Mouse (Mus musculus) lung, embryonic 14.5 days (tissue): ENCODE results near the gene Nexn. TPM values are rescaled to one million over a fixed set of nuclear protein-coding genes. Genes with fewer than 3 reads are reported as not detected.

Experiments used
- ATAC-seq: fragments of 200-750 bp; cut with Nextera tagmentation; 2 replicates; pipeline ENCODE4 v1.8.0; 2017; ENCODE audit warnings: mild to moderate bottlenecking, moderate TSS enrichment, moderate library complexity; ENCODE audit not compliant: insufficient read depth
- DNase-seq: peaks from one replicate; pipeline ENCODE4 v3.0.0-alpha.2; 2015
- H3K27ac ChIP-seq: fragments of 300-500 bp; sonication (generic); 2 replicates; pipeline ENCODE4 v1.5.1; 2014; ENCODE audit warnings: low read depth, mild to moderate bottlenecking, moderate library complexity
- H3K27me3 ChIP-seq: fragments of 300-500 bp; sonication (generic); 2 replicates; pipeline ENCODE4 v1.6.1; 2014; ENCODE audit warnings: low read length, control low read depth; ENCODE audit not compliant: insufficient read depth
- H3K36me3 ChIP-seq: fragments of 300-500 bp; sonication (generic); 2 replicates; pipeline ENCODE4 v1.6.1; 2014; ENCODE audit warnings: control low read depth; ENCODE audit not compliant: insufficient read depth
- H3K4me1 ChIP-seq: fragments of 300-500 bp; sonication (generic); 2 replicates; pipeline ENCODE4 v1.6.1; 2014; ENCODE audit warnings: antibody characterized with exemption, control low read depth; ENCODE audit not compliant: insufficient read depth
- H3K4me2 ChIP-seq: fragments of 300-500 bp; sonication (generic); 2 replicates; pipeline ENCODE4 v1.6.1; 2014; ENCODE audit warnings: mild to moderate bottlenecking
- H3K4me3 ChIP-seq: fragments of 300-500 bp; sonication (generic); 2 replicates; pipeline ENCODE4 v1.5.1; 2014; ENCODE audit warnings: low read depth, low read length
- H3K9ac ChIP-seq: fragments of 300-500 bp; sonication (generic); 2 replicates; pipeline ENCODE4 v1.6.1; 2014
- H3K9me3 ChIP-seq: fragments of 300-500 bp; sonication (generic); 2 replicates; pipeline ENCODE4 v1.6.1; 2016; ENCODE audit warnings: low read depth, low read length, control low read depth
- CTCF ChIP-seq: IDR thresholded peaks from 2 replicates; pipeline ENCODE4 v1.5.1; 2016; ENCODE audit warnings: antibody characterized with exemption, low read depth
- WGBS: fragments of 180-500 bp; shearing (Covaris S2); extraction: QIAGEN DNeasy Blood & Tissue Kit; methylation state at CpG from one replicate; pipeline ENCODE4 v1.1.7; 2014; 5-methylcytosine and 5-hydroxymethylcytosine counted together
- polyA plus RNA-seq: library from polyadenylated mRNA; unstranded; fragments of >200 nt; fragmentation: Nextera tagmentation; extraction: Ambion mirVana; gene quantifications from 2 replicates; pipeline ENCODE4 v1.2.1, GENCODE M21; 2014

Gene Nexn
- polyA plus RNA-seq, 1 experiment from 2014 or later, result 72.6 TPM

DNA sequence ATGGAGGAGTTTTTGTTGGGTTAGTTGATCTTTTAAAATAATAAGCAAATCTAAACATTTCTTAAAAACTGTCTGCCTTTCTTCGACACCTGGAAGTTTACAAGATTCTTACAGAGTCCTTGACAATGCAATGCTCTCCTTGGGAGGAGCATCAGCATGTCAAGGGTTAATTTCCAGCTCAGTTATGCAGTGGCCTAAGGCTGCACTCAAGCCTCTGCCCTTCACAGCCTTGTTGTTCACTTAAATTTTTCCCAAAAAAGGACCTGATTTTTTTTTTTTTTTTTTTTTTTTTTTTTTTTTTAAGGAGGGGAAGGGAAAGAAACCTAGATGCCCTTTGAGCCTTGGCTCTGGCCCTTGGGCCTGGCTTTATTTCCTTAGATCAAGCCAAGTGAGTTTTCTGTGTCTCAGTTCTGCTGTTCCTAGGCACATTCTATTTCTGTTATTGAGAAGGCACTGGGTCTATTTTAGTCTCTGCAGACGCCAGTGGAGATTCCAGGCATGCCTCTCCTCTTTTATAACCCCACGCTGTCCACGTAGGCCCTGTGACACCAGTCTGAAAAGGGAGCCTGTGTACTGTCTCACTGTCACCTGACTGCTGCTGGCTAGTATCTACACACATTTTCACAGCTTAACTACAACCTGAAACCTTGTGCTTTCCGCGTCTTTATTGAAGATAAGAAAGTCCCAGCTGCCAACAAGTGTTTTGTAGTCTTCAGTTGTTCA, 38.1 kb upstream of the Nexn start:
- H3K4me3 ChIP-seq, result no peak overlapping the region
- no peaks in the 10 kb centered on the region for H3K27me3 ChIP-seq
- no peaks in the 10 kb centered on the region for H3K36me3 ChIP-seq
- no peak for TF ChIP-seq CTCF
- no peak overlapping the region for H3K9ac ChIP-seq
- ATAC-seq, result no peak
- H3K27ac ChIP-seq, result peak overlapping the region; percentile 87
- 26% methylated on average over 6 of the region's 6 CpGs for WGBS
- H3K9me3 ChIP-seq, result no peaks in the 10 kb centered on the region
- peaks cover 20% of the 10 kb centered on the region for H3K4me1 ChIP-seq
- peak; percentile 61 for DNase-seq
- no peak overlapping the region for H3K4me2 ChIP-seq

DNA sequence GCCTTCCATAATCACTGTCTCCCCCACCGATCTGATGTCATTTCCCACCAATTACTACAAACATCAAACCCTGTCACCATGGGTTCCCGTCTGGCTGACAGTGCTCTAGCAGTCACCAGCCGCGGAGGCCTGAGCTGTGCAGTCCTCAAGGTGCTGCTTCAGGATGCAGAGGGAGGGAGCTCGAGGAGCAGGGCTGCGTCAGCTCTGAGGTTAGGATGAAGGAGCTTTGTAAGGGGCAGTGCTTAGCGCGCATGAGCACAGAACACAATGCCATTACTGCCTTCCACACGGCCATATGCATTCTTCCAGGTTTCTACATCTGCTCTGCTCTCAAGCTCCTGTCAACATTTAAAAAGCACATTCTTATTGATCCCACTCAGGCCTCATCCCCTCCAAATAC, 36.8 kb upstream of the Nexn start:
- TF ChIP-seq CTCF, result no peak
- H3K9me3 ChIP-seq, result no peaks in the 10 kb centered on the region
- H3K4me2 ChIP-seq, result no peak overlapping the region
- no peak overlapping the region for H3K4me3 ChIP-seq
- 0 out of 2 replicates have a peak, but pooled peaks cover 12% of the 10 kb centered on the region for H3K4me1 ChIP-seq
- peak overlapping the region; percentile 87 for H3K27ac ChIP-seq
- no peaks in the 10 kb centered on the region for H3K27me3 ChIP-seq
- 0 out of 2 replicates have a peak, but pooled peaks cover 3% of the 10 kb centered on the region for H3K36me3 ChIP-seq
- WGBS, result 60% methylated on average over 9 of the region's 9 CpGs
- no peak overlapping the region for H3K9ac ChIP-seq
- no peak for ATAC-seq
- no peak for DNase-seq

GRCm38 (mm10) chr3:152300376-152301337, 34.5 kb upstream of the Nexn start:
- peak; percentile 88 for ATAC-seq
- DNase-seq, result peak; percentile 92
- Histone ChIP-seq H3K9me3 (no peaks in the 10 kb centered on the region), H3K4me2 (no peak overlapping the region; the same call in 1 of the 2 replicates), H3K27me3 (no peaks in the 10 kb centered on the region), H3K4me3 (no peak overlapping the region), H3K36me3 (peaks cover 17% of the 10 kb centered on the region), H3K9ac (no peak overlapping the region), H3K4me1 (0 out of 2 replicates have a peak, but pooled peaks cover 10% of the 10 kb centered on the region), H3K27ac (peak overlapping the region; percentile 95)
- TF ChIP-seq CTCF, result peak; percentile 60
- WGBS, result 52% methylated on average over 14 of the region's 14 CpGs

- DNase-seq, result no peak
These were observed 29.7 kb upstream of the Nexn start for GRCm38 (mm10) chr3:152295896-152296295.

GRCm38 (mm10) chr3:152294400-152294799, 28.2 kb upstream of the Nexn start:
- Histone ChIP-seq H3K27ac (peak overlapping the region; percentile 90), H3K4me2 (no peak overlapping the region), H3K9me3 (no peaks in the 10 kb centered on the region), H3K36me3 (peaks cover 37% of the 10 kb centered on the region), H3K9ac (no peak overlapping the region), H3K4me3 (no peak overlapping the region), H3K4me1 (peaks cover 19% of the 10 kb centered on the region; the same call in 1 of the 2 replicates), H3K27me3 (no peaks in the 10 kb centered on the region)
- WGBS, result 38% methylated on average over 3 of the region's 3 CpGs
- TF ChIP-seq CTCF, result no peak
- ATAC-seq, result peak; percentile 94
- peak; percentile 97 for DNase-seq

More at GRCm38 (mm10) chr3:152295896-152296295, 29.7 kb upstream of the Nexn start:
- peaks cover 22% of the 10 kb centered on the region; the same call in 1 of the 2 replicates for H3K4me1 ChIP-seq
- H3K9me3 ChIP-seq, result no peaks in the 10 kb centered on the region
- peak overlapping the region; percentile 63; the same call in 1 of the 2 replicates for H3K27ac ChIP-seq
- ATAC-seq, result no peak
- H3K9ac ChIP-seq, result no peak overlapping the region
- no peaks in the 10 kb centered on the region for H3K27me3 ChIP-seq
- no peak for TF ChIP-seq CTCF
- peaks cover 29% of the 10 kb centered on the region for H3K36me3 ChIP-seq
- 94% methylated on average over 5 of the region's 5 CpGs for WGBS
- no peak overlapping the region for H3K4me2 ChIP-seq
- no peak overlapping the region for H3K4me3 ChIP-seq

GRCm38 (mm10) chr3:152293530-152294181, 27.5 kb upstream of the Nexn start:
- Histone ChIP-seq H3K4me1 (peaks cover 19% of the 10 kb centered on the region; the same call in 1 of the 2 replicates), H3K9ac (no peak overlapping the region), H3K4me2 (no peak overlapping the region), H3K27ac (peak overlapping the region; percentile 90), H3K36me3 (peaks cover 37% of the 10 kb centered on the region), H3K27me3 (no peaks in the 10 kb centered on the region), H3K9me3 (no peaks in the 10 kb centered on the region), H3K4me3 (no peak overlapping the region)
- no peak for TF ChIP-seq CTCF
- WGBS, result 46% methylated on average over 13 of the region's 13 CpGs
- peak; percentile 68 for DNase-seq
- peak; percentile 74 for ATAC-seq
